Mouse (Mus musculus) MEL (cell line): Measurements from ENCODE around the gene Frat1.

Experiments used
- CTCF ChIP-seq, 3 experiments: IDR thresholded peaks in 2 of 3; conservative IDR thresholded peaks in 1 of 3; 2 replicates each; pipeline ENCODE4 v1.5.1; 2011 to 2012; ENCODE audit warnings: low read length in 3 of 3, low read depth in 2 of 3, mild to moderate bottlenecking in 2 of 3, improper control_type of control experiment in 1 of 3, inconsistent platforms in 1 of 3, mixed read lengths in 1 of 3, moderate library complexity in 1 of 3; ENCODE audit not compliant: control insufficient read depth in 1 of 3, insufficient read depth in 1 of 3, poor library complexity in 1 of 3, severe bottlenecking in 1 of 3
- E2F4 ChIP-seq: IDR thresholded peaks from 2 replicates; pipeline ENCODE4 v1.6.1; 2011; ENCODE audit warnings: low read depth, low read length, improper control_type of control experiment, borderline replicate concordance
- ELF1 ChIP-seq: IDR thresholded peaks from 2 replicates; pipeline ENCODE4 v1.6.1; 2014; ENCODE audit warnings: low read depth, mild to moderate bottlenecking, inconsistent platforms, low read length, improper control_type of control experiment, moderate library complexity
- GATA1 ChIP-seq: IDR thresholded peaks from 2 replicates; pipeline ENCODE4 v1.6.1; 2011; ENCODE audit warnings: low read depth, low read length, improper control_type of control experiment
- JUND ChIP-seq: IDR thresholded peaks from 2 replicates; pipeline ENCODE4 v1.6.1; 2011; ENCODE audit warnings: low read depth, mild to moderate bottlenecking, improper control_type of control experiment, low read length
- MAX ChIP-seq: IDR thresholded peaks from 2 replicates; pipeline ENCODE4 v1.6.1; 2011; ENCODE audit warnings: low read length, improper control_type of control experiment
- POLR2A ChIP-seq, 2 experiments: IDR thresholded peaks; 2 replicates each; pipeline ENCODE4 v1.6.1; 2011 to 2012; ENCODE audit warnings: low read length in 2 of 2, mild to moderate bottlenecking in 2 of 2, control low read depth in 1 of 2, improper control_type of control experiment in 1 of 2, low read depth in 1 of 2, moderate library complexity in 1 of 2; ENCODE audit not compliant: control insufficient read depth in 1 of 2, insufficient read depth in 1 of 2, poor library complexity in 1 of 2
- POLR2AphosphoS2 ChIP-seq: IDR thresholded peaks from 2 replicates; pipeline ENCODE4 v1.6.1; 2011; ENCODE audit warnings: low read length, improper control_type of control experiment
- RAD21 ChIP-seq: IDR thresholded peaks from 2 replicates; pipeline ENCODE4 v1.6.1; 2011; ENCODE audit warnings: mild to moderate bottlenecking, low read depth, low read length, improper control_type of control experiment
- SIN3A ChIP-seq: IDR thresholded peaks from 2 replicates; pipeline ENCODE4 v1.6.1; 2012; ENCODE audit warnings: low read length, improper control_type of control experiment, inconsistent platforms
- TAL1 ChIP-seq: IDR thresholded peaks from 2 replicates; pipeline ENCODE4 v1.6.1; 2012; ENCODE audit warnings: mild to moderate bottlenecking, inconsistent platforms, low read length, moderate library complexity, mixed read lengths
- ZKSCAN1 ChIP-seq: IDR thresholded peaks from 2 replicates; pipeline ENCODE4 v1.6.1; 2012; ENCODE audit warnings: low read depth, mild to moderate bottlenecking, inconsistent platforms, low read length, improper control_type of control experiment, moderate library complexity

DNA sequence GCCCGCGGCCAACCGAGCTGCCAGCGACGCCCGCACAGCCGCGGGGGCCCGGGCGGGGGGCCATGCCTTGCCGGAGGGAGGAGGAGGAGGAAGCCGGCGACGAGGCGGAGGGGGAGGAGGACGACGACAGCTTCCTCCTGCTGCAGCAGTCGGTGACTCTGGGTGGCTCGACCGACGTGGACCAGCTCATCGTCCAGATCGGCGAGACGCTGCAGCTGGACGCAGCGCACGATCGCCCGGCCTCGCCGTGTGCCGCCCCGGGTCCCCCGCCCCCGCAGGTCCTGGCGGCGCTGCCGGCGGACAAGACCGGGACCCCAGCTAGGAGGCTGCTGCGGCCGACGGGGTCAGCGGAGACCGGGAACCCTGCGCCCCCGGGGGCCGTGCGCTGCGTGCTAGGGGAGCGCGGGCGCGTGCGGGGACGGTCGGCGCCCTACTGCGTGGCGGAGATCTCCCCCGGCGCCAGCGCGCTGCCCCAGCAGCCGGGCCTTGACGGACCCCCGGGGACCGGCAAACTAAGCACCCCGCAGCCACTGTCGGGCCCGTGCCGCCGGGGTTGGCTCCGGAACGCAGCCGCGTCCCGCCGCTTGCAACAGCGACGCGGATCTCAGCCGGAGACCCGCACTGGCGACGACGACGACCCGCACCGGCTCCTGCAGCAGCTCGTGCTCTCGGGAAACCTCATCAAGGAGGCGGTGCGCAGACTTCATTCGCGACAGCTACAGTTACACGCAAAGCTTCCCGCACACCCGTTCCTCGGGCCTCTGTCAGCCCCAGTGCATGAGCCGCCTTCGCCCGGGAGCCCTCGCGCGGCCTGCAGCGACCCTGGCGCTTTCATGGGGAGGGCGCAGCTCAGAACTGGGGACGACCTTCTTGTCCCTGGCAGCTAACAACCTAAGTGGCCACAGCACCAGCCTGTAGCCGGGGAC lies 599 bp downstream of the Frat1 start:
- no peak for TF ChIP-seq RAD21
- TF ChIP-seq GATA1 = no peak
- no peak for TF ChIP-seq CTCF (IDR thresholded peaks at IDR 0.05 in 2 of 3, conservative IDR thresholded peaks at IDR 0.05 in 1 of 3; ENCODE audit: control insufficient read depth in 1 of 3, insufficient read depth in 1 of 3, low read depth in 2 of 3, low read length in 3 of 3, poor library complexity in 1 of 3, severe bottlenecking in 1 of 3)
- no peak for TF ChIP-seq ZKSCAN1
- no peak for TF ChIP-seq JUND
- peak; percentile 45 to 62; a peak in 2 of 4 replicates for TF ChIP-seq POLR2A (IDR thresholded peaks at IDR 0.05; ENCODE audit: control insufficient read depth in 1 of 2, insufficient read depth in 1 of 2, low read depth in 1 of 2, low read length in 2 of 2, poor library complexity in 1 of 2)
- TF ChIP-seq E2F4 = no peak
- no peak for TF ChIP-seq ELF1
- TF ChIP-seq MAX = peak; percentile 18; the same call in 1 of the 2 replicates
- TF ChIP-seq TAL1 = no peak
- TF ChIP-seq SIN3A = no peak; the same call in none of the 2 replicates
- TF ChIP-seq POLR2AphosphoS2 = no peak
